Mouse (Mus musculus): Measurements from ENCODE around the gene Cdkal1.

Gene Cdkal1

GRCm38 (mm10) chr13:29855281-29856031 is at the start of gene Cdkal1:
Gene Cdkal1 (minus strand): TSS chr13:29855674.
- peak; percentile 87 for DNase-seq (ENCODE audit: low read depth)

GRCm38 (mm10) chr13:29903341-29903740 is 47.9 kb upstream of the Cdkal1 start:
- no peak for DNase-seq (ENCODE audit: low read depth)

GRCm38 (mm10) chr13:29902676-29903075 is 47.2 kb upstream of the Cdkal1 start:
- no peak for DNase-seq (ENCODE audit: low read depth)

- DNase-seq (ENCODE audit: low read depth), result no peak
Observed at GRCm38 (mm10) chr13:29901641-29902040, 46.2 kb upstream of the Cdkal1 start.

GRCm38 (mm10) chr13:29866780-29867179 is 11.3 kb upstream of the Cdkal1 start:
- DNase-seq (ENCODE audit: low read depth), result no peak

GRCm38 (mm10) chr13:29864331-29864730 is 8.9 kb upstream of the Cdkal1 start:
- no peak for DNase-seq (ENCODE audit: low read depth)

GRCm38 (mm10) chr13:29860087-29860486 is 4.6 kb upstream of the Cdkal1 start:
- DNase-seq (ENCODE audit: low read depth), result no peak

- DNase-seq (ENCODE audit: low read depth), result peak; percentile 72
Observed at GRCm38 (mm10) chr13:29857436-29857835, 2.0 kb upstream of the Cdkal1 start.

- DNase-seq (ENCODE audit: low read depth), result no peak
Observed at GRCm38 (mm10) chr13:29854876-29855275, 598 bp downstream of the Cdkal1 start.

- DNase-seq (ENCODE audit: low read depth), result peak; percentile 71
Observed at GRCm38 (mm10) chr13:29838409-29839047, 16.9 kb downstream of the Cdkal1 start.

GRCm38 (mm10) chr13:29835170-29835569 is 20.3 kb downstream of the Cdkal1 start:
- DNase-seq (ENCODE audit: low read depth), result peak; percentile 56

- no peak for DNase-seq (ENCODE audit: low read depth)
Observed at GRCm38 (mm10) chr13:29833751-29834150, 21.7 kb downstream of the Cdkal1 start.

- no peak for DNase-seq (ENCODE audit: low read depth)
Observed at GRCm38 (mm10) chr13:29831126-29831525, 24.3 kb downstream of the Cdkal1 start.

GRCm38 (mm10) chr13:29828032-29828431 is 27.4 kb downstream of the Cdkal1 start:
- DNase-seq (ENCODE audit: low read depth), result no peak

- DNase-seq (ENCODE audit: low read depth), result no peak
Observed at GRCm38 (mm10) chr13:29826469-29826868, 29.0 kb downstream of the Cdkal1 start.

- DNase-seq (ENCODE audit: low read depth), result no peak
Observed at GRCm38 (mm10) chr13:29826041-29826440, 29.4 kb downstream of the Cdkal1 start.

GRCm38 (mm10) chr13:29824797-29825196 is 30.7 kb downstream of the Cdkal1 start:
- DNase-seq (ENCODE audit: low read depth), result no peak

- no peak for DNase-seq (ENCODE audit: low read depth)
Observed at GRCm38 (mm10) chr13:29824326-29824725, 31.1 kb downstream of the Cdkal1 start.

GRCm38 (mm10) chr13:29823906-29824305 is 31.6 kb downstream of the Cdkal1 start:
- no peak for DNase-seq (ENCODE audit: low read depth)

GRCm38 (mm10) chr13:29823487-29823886 is 32.0 kb downstream of the Cdkal1 start:
- no peak for DNase-seq (ENCODE audit: low read depth)

GRCm38 (mm10) chr13:29819910-29820583 is 35.4 kb downstream of the Cdkal1 start:
- peak; percentile 15 for DNase-seq (ENCODE audit: low read depth)

GRCm38 (mm10) chr13:29819147-29819546 is 36.3 kb downstream of the Cdkal1 start:
- no peak for DNase-seq (ENCODE audit: low read depth)

GRCm38 (mm10) chr13:29818314-29818713 is 37.2 kb downstream of the Cdkal1 start:
- DNase-seq (ENCODE audit: low read depth), result no peak

Data from naive thymus-derived CD4-positive, alpha-beta T cell, adult 2 months (primary cell).